Mouse (Mus musculus) kidney, postnatal 0 days (tissue): ENCODE results near the gene Fam126a. TPM values are rescaled to one million over a fixed set of nuclear protein-coding genes. Genes with fewer than 3 reads are reported as not detected.

Experiments used
- ATAC-seq: fragments of 200-750 bp; cut with Nextera tagmentation; replicated peaks from 2 replicates; pipeline ENCODE4 v1.8.0; 2017; ENCODE audit warnings: low read depth, moderate number of reproducible peaks, moderate TSS enrichment, moderate library complexity; ENCODE audit not compliant: low FRiP score
- DNase-seq: peaks from one replicate; pipeline ENCODE4 v3.0.0-alpha.2; 2016; ENCODE audit warnings: low spot score
- H3K27ac ChIP-seq: fragments of 300-500 bp; sonication (generic); 2 replicates; pipeline ENCODE4 v1.5.1; 2014; ENCODE audit warnings: mild to moderate bottlenecking
- H3K27me3 ChIP-seq: fragments of 300-500 bp; sonication (generic); 2 replicates; pipeline ENCODE4 v1.6.1; 2014; ENCODE audit warnings: low read length, mixed read lengths; ENCODE audit not compliant: insufficient read depth
- H3K36me3 ChIP-seq: fragments of 300-500 bp; sonication (generic); 2 replicates; pipeline ENCODE4 v1.6.1; 2014; ENCODE audit warnings: low read length, mixed read lengths; ENCODE audit not compliant: insufficient read depth
- H3K4me1 ChIP-seq: fragments of 300-500 bp; sonication (generic); replicated peaks from 2 replicates; pipeline ENCODE4 v1.6.1; 2014; ENCODE audit warnings: antibody characterized with exemption, low read length, mixed read lengths; ENCODE audit not compliant: insufficient read depth
- H3K4me2 ChIP-seq: fragments of 300-500 bp; sonication (generic); 2 replicates; pipeline ENCODE4 v1.6.1; 2014; ENCODE audit warnings: mild to moderate bottlenecking, low read length, moderate library complexity, mixed read lengths
- H3K4me3 ChIP-seq: fragments of 300-500 bp; sonication (generic); replicated peaks from 2 replicates; pipeline ENCODE4 v1.5.1; 2014; ENCODE audit warnings: low read depth, low read length
- H3K9ac ChIP-seq: fragments of 300-500 bp; sonication (generic); 2 replicates; pipeline ENCODE4 v1.6.1; 2014; ENCODE audit warnings: low read depth, low read length
- H3K9me3 ChIP-seq: fragments of 300-500 bp; sonication (generic); replicated peaks from 2 replicates; pipeline ENCODE4 v1.6.1; 2016; ENCODE audit warnings: low read length, inconsistent platforms, mixed read lengths
- CTCF ChIP-seq: IDR thresholded peaks from 2 replicates; pipeline ENCODE4 v1.5.1; 2016; ENCODE audit warnings: antibody characterized with exemption, low read depth, mild to moderate bottlenecking, moderate library complexity
- WGBS: fragments of 180-500 bp; shearing (Covaris S2); extraction: QIAGEN DNeasy Blood & Tissue Kit; methylation state at CpG from one replicate; pipeline ENCODE4 v1.1.7; 2014; 5-methylcytosine and 5-hydroxymethylcytosine counted together
- polyA plus RNA-seq: library from polyadenylated mRNA; unstranded; fragments of >200 nt; fragmentation: Nextera tagmentation; extraction: Ambion mirVana; gene quantifications from 2 replicates; pipeline ENCODE4 v1.2.1, GENCODE M21; 2015

The Fam126a gene
- polyA plus RNA-seq, 1 experiment from 2014 or later = 10.7 TPM

DNA sequence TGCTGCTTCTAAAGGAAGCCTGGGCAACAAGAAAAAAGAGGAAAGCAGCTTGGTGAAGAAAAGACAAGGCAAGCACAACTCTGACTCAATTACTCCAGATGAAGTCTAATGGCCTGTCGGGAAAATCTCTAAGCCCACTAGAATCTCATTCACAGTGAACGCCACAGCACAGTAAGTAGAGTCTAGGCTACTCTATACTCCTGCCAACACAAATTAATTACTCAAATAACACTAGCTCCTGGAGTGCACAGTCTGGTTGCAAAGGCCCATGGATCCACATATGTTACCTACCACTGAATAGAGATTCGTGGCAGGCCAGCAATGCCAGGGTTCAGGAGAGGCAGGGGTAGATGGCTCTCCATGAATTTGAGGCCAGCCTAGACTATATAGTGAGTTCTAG, 40.5 kb downstream of the Fam126a start:
- no peak overlapping the region for H3K4me2 ChIP-seq
- no peak overlapping the region for H3K27ac ChIP-seq
- WGBS = 84% methylated on average over 3 of the region's 3 CpGs
- no peaks in the 10 kb centered on the region; the same call in 1 of the 2 replicates for H3K4me1 ChIP-seq
- ATAC-seq (no peak), DNase-seq (no peak)
- no peak overlapping the region for H3K9ac ChIP-seq
- no peak for TF ChIP-seq CTCF
- H3K4me3 ChIP-seq = no peak overlapping the region
- 0 out of 2 replicates have a peak, but pooled peaks cover 2% of the 10 kb centered on the region for H3K36me3 ChIP-seq
- H3K9me3 ChIP-seq = no peaks in the 10 kb centered on the region
- H3K27me3 ChIP-seq = no peaks in the 10 kb centered on the region

DNA sequence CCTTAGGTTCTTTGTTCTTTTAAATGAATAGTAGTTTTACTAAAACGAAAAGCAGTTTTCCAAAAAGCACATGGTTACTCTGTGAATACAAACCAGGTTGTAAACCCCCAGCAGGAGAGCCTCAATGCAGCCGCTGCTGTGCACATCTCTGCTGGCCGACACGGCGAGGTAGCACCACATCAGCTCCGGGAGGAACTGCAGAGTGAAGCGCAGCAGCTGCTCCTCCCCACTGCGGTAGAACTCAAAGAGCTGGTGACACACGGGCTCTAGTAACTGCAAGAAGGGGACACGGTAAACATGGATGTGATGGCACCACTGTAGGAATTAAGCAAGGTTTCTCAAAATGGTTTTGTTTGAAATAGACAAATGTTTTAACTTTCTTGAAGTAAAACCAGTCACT, 42.7 kb downstream of the Fam126a start:
- no peaks in the 10 kb centered on the region for H3K27me3 ChIP-seq
- no peak overlapping the region for H3K4me2 ChIP-seq
- DNase-seq (no peak), ATAC-seq (no peak)
- H3K9ac ChIP-seq = no peak overlapping the region
- TF ChIP-seq CTCF = no peak
- no peaks in the 10 kb centered on the region for H3K9me3 ChIP-seq
- H3K36me3 ChIP-seq = 0 out of 2 replicates have a peak, but pooled peaks cover 6% of the 10 kb centered on the region
- H3K4me3 ChIP-seq = no peak overlapping the region
- no peak overlapping the region for H3K27ac ChIP-seq
- WGBS = 67% methylated on average over 10 of the region's 10 CpGs
- no peaks in the 10 kb centered on the region for H3K4me1 ChIP-seq

DNA sequence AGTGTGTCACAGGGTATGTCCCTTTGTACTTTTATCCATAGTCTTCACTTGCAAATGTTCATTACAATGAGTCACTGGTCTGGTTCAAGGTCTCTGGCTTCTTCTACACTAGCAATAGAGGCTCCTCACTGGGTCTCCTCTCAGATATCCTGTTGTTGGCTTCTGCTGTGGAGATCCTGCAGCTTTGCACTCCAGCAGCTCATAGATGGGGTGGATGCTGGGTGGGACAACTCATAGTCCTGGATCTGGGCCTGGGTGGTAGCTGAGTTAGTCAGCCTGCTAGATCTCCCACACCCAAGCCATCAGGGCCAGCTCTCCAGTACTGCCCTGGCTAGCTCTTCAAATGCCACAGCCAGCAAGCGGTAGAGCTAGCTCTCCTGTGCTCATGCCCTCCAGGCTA, 48.4 kb downstream of the Fam126a start:
- 0 out of 2 replicates have a peak, but pooled peaks cover 9% of the 10 kb centered on the region for H3K36me3 ChIP-seq
- WGBS = 78% methylated on average over 1 of the region's 1 CpGs
- no peaks in the 10 kb centered on the region for H3K4me1 ChIP-seq
- no peak overlapping the region for H3K4me2 ChIP-seq
- ATAC-seq (no peak), DNase-seq (no peak)
- no peak overlapping the region for H3K27ac ChIP-seq
- no peaks in the 10 kb centered on the region for H3K27me3 ChIP-seq
- H3K4me3 ChIP-seq = no peak overlapping the region
- no peak for TF ChIP-seq CTCF
- no peaks in the 10 kb centered on the region for H3K9me3 ChIP-seq
- H3K9ac ChIP-seq = no peak overlapping the region

DNA sequence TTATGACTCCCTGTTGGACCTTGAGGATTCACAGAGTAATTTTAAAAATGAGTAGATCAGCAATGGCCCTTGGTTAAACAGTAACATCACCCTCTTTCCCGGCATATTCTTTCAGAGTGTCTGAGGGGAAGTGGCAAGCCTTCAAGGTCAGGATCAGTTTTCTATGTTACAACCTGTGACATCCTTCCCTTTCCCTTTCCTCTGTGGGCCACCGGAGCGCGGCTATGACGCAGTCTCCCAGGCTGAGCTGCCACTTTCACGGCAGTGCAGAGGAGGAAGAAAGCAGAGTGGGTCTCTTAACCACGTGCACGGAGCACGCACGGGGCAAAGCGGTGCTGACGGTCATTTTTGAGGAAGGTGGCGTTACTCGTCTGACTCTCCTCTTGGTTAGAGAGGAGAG, 52.0 kb downstream of the Fam126a start:
- no peak for DNase-seq
- WGBS = 71% methylated on average over 14 of the region's 14 CpGs

DNA sequence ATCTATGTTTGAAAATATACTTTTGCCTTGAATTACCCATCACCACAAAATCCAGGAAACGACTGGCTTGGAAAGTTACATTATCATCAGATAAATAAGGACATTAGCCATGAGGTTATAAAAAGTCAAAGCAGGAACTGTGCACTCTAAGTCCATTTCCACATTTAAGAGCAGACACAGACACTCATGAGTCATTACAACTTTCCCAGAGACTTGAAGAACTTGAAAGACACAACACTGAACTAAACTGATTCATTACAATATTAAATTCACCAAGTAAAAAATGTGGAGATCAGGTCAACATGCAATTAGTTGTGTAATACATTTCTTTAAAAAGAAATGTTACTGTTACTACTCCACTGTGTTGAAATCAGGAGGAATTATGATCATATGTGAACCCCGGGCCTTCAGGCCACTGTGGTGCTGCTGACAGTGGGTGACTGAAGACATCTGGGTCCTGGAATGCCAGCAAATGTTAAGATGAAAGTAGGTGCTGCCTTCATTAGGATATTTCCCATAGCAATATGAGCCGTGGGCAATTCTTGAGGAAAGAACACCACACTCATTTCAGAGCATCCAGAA, 55.4 kb downstream of the Fam126a start:
- no peaks in the 10 kb centered on the region for H3K9me3 ChIP-seq
- H3K4me2 ChIP-seq = no peak overlapping the region
- no peak overlapping the region for H3K4me3 ChIP-seq
- ATAC-seq (no peak), DNase-seq (peak; percentile 45)
- no peak overlapping the region for H3K9ac ChIP-seq
- TF ChIP-seq CTCF = no peak
- H3K4me1 ChIP-seq = no peaks in the 10 kb centered on the region
- 0 out of 2 replicates have a peak, but pooled peaks cover 4% of the 10 kb centered on the region for H3K36me3 ChIP-seq
- WGBS = 62% methylated on average over 3 of the region's 3 CpGs
- no peaks in the 10 kb centered on the region for H3K27me3 ChIP-seq
- no peak overlapping the region for H3K27ac ChIP-seq

More for the DNA sequence above, 52.0 kb downstream of the Fam126a start:
- Histone ChIP-seq H3K27ac (no peak overlapping the region), H3K4me3 (no peak overlapping the region), H3K36me3 (0 out of 2 replicates have a peak, but pooled peaks cover 4% of the 10 kb centered on the region), H3K9me3 (no peaks in the 10 kb centered on the region), H3K4me1 (no peaks in the 10 kb centered on the region), H3K27me3 (no peaks in the 10 kb centered on the region), H3K9ac (no peak overlapping the region), H3K4me2 (no peak overlapping the region)
- ATAC-seq = peak; percentile 43; the same call in 1 of the 2 replicates
- no peak for TF ChIP-seq CTCF

DNA sequence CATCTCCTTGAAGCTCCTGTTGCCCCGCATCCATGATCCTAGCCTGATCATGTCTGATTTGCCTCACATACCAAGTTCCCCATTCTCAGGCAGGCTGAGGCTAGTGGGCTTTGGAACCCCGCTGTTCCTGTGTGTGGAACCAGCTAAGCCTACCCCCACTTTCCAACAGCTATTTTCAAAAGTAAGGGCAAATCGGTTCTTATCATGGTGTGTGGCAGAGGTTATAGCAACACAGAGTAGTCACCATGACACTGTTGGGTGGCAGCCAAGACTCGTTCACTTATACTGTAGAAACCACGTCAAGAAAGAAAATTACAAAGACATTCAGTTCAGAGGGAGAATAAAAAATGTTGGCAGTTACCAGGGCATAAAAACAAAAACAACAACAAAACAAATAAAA, 62.8 kb downstream of the Fam126a start:
- no peak for TF ChIP-seq CTCF
- Histone ChIP-seq H3K4me3 (no peak overlapping the region), H3K9ac (no peak overlapping the region), H3K9me3 (no peaks in the 10 kb centered on the region), H3K4me1 (no peaks in the 10 kb centered on the region), H3K27ac (no peak overlapping the region), H3K27me3 (no peaks in the 10 kb centered on the region), H3K36me3 (no peaks in the 10 kb centered on the region), H3K4me2 (no peak overlapping the region)
- ATAC-seq (no peak), DNase-seq (no peak)
- WGBS = 56% methylated on average over 5 of the region's 5 CpGs
